Mouse (Mus musculus): Measurements from ENCODE around the gene Rin1.

GRCm38 (mm10) chr19:5021416-5021815, 28.9 kb upstream of the Rin1 start:
- TF ChIP-seq CTCF (IDR thresholded peaks at IDR 0.05; ENCODE audit: borderline replicate concordance, insufficient read depth, low read length): no peak
- no peak for TF ChIP-seq POLR2A (IDR thresholded peaks at IDR 0.05; ENCODE audit: low read depth, low read length)

All from embryonic fibroblast, embryonic 13.5 days (primary cell).